Mouse (Mus musculus) megakaryocyte, embryonic 14.5 days (primary cell): ENCODE results near the gene Hecw1.

ENCODE experiments used
- FLI1 ChIP-seq: IDR thresholded peaks from 2 replicates; pipeline ENCODE4 v1.6.1; 2012; ENCODE audit warnings: low read length, inconsistent platforms, mixed read lengths
- GATA1 ChIP-seq: IDR thresholded peaks from 3 replicates; pipeline ENCODE4 v1.6.1; 2012; ENCODE audit warnings: mixed read lengths, low read length, inconsistent platforms, borderline replicate concordance

DNA sequence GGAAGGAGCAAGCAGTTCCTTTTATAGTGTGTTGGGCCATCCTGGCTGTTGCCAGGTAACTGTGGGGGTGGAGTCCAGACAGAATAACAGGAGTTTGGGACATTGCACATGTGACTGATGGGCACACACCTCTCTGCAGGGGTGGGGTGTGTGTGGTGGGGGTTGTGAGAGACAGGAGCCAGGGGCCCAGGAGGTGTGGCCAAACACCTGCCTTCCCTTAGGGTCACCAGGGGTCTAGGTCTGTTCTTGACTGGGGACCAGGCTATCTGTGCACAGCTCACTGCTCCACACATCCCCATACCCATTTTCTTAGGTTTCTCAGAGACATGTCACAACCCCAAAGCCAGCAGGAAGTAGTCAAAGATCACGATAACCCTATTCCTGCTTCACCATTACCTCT is 51.9 kb downstream of the Hecw1 start:
- no peak for TF ChIP-seq GATA1
- no peak for TF ChIP-seq FLI1
